Mouse (Mus musculus) bone marrow macrophage, adult 2 months (primary cell): ENCODE data around the gene Dlgap1.

Experiments
- CTCF ChIP-seq: IDR thresholded peaks from 2 replicates; pipeline ENCODE4 v1.5.1; 2012; ENCODE audit warnings: low read depth, mild to moderate bottlenecking, low read length, moderate library complexity
- POLR2A ChIP-seq: IDR thresholded peaks from 2 replicates; pipeline ENCODE4 v1.6.1; 2012; ENCODE audit warnings: mild to moderate bottlenecking, low read depth, low read length, borderline replicate concordance

DNA sequence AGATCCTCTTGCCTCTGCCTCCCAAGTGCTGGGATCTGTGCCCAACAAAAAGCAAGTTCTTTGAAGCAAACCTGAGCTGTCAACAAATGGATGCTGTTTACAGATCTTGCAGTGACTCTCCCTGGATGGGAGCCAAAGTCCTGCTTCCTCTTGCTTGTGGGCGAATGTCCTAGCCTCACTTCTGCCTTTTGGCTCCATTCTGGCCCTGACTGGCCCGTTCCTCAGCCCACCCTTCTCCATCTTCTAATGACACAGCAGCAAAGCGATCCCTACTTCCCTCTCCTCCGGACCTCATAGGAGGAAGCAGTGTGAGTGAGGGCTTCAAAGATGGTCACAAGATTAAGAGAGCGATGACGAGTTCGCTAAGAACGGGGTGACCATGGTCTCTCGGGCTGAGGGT is 863.7 kb downstream of the Dlgap1 start:
- TF ChIP-seq CTCF, result no peak
- no peak for TF ChIP-seq POLR2A
